Mouse (Mus musculus): ENCODE data around the gene Cd300lb. TPM values are rescaled to one million over a fixed set of nuclear protein-coding genes. Genes with fewer than 3 reads are reported as not detected.
A peak's percentile ranks its signal among the peaks of the same experiment; 100 is the strongest.
"Not testable (repeated sequence)": the region's sequence is repeated elsewhere in the genome, so short reads cannot be mapped to it uniquely, and the experiment has no call there.

Cd300lb gene
- polyA plus RNA-seq, 1 experiment from 2014 or later, result 0.21 TPM

DNA sequence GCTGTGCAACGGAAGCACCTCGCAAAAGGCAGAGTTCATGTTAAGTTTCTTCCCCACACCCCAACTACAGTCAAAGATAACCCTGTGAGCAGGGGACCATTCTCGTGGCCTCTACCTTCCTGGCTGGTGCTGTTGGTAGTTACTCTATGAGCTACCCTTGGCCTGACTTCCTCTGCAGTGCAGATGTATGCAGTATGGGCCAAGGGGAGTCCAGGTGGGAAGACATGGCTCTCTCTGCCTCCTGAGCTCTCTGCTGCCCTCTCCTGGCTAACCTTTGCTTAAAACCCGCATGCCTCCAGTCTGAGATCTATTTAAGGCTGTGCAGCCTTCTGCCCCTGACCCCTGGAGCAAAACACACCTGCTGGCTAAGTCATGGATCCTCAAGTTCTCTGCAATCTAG lies 10.2 kb downstream of the Cd300lb start:
- Histone ChIP-seq H3K27ac (replicated peaks; ENCODE audit: low read depth, low read length) (no peak overlapping the region), H3K9ac (replicated peaks; ENCODE audit: low read length) (no peak overlapping the region), H3K27me3 (ENCODE audit: control insufficient read depth, insufficient read depth, low read length) (no peaks in the 10 kb centered on the region), H3K9me3 (ENCODE audit: control insufficient read depth, low read length) (no peaks in the 10 kb centered on the region), H3K4me2 (ENCODE audit: low read length) (no peak overlapping the region), H3K4me3 (replicated peaks; ENCODE audit: low read depth, low read length) (no peak overlapping the region), H3K36me3 (ENCODE audit: control insufficient read depth, insufficient read depth, low read length) (no peaks in the 10 kb centered on the region), H3K4me1 (ENCODE audit: control insufficient read depth, insufficient read depth, low read length) (no peaks in the 10 kb centered on the region)
- no peak for ATAC-seq (ENCODE audit: low FRiP score, low TSS enrichment)
- 73% methylated on average over 4 of the region's 4 CpGs for WGBS
- DNase-seq, result peak; percentile 8

DNA sequence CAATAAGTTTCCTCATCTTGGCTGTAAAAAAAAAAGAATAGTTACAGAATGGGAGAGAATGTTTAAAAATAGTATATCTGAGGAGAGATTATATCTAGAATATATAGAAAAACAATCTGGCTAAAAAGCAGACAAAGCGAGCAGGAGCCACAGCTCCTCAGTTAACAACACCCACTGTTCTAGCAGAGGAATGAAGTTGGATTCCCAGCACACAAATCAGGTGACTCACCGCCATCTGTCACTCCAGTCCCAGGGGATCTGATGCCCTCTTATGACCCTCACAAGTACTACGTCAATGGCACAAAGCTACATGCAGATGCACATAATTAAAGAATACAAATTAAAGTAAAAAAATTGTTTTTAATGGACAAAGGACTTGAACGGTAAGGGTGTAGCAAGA lies 11.7 kb downstream of the Cd300lb start:
- no peak overlapping the region for H3K4me3 ChIP-seq (replicated peaks; ENCODE audit: low read depth, low read length)
- no peak for ATAC-seq (ENCODE audit: low FRiP score, low TSS enrichment)

DNA sequence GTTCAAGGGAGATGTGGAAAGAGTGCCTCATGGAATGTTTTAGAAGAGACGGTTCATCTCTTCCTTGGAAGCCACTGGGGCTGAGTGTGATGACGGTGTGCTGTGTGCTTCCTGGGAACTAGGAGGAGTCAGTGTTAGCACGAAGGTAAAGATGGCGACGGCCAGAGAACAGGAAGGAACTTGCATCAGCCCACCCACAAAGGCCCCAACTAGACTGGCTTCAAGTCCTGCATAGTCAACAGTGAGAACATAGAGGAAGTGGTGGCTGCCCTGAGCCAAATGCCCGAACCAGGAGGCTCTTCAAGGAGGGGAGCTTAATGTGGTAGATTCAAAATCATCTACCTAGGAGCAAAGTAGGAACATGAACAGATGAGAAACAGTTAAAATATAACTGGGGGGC lies 17.1 kb downstream of the Cd300lb start:
- Histone ChIP-seq H3K4me1 (ENCODE audit: control insufficient read depth, insufficient read depth, low read length) (no peaks in the 10 kb centered on the region), H3K4me2 (ENCODE audit: low read length) (no peak overlapping the region), H3K27ac (replicated peaks; ENCODE audit: low read depth, low read length) (no peak overlapping the region), H3K27me3 (ENCODE audit: control insufficient read depth, insufficient read depth, low read length) (no peaks in the 10 kb centered on the region), H3K4me3 (replicated peaks; ENCODE audit: low read depth, low read length) (no peak overlapping the region), H3K36me3 (ENCODE audit: control insufficient read depth, insufficient read depth, low read length) (no peaks in the 10 kb centered on the region), H3K9ac (replicated peaks; ENCODE audit: low read length) (no peak overlapping the region), H3K9me3 (ENCODE audit: control insufficient read depth, low read length) (no peaks in the 10 kb centered on the region)
- 82% methylated on average over 6 of the region's 6 CpGs for WGBS
- DNase-seq (no peak), ATAC-seq (ENCODE audit: low FRiP score, low TSS enrichment) (no peak)

More for the DNA sequence above, 11.7 kb downstream of the Cd300lb start:
- 71% methylated on average over 4 of the region's 4 CpGs for WGBS
- no peaks in the 10 kb centered on the region for H3K4me1 ChIP-seq (ENCODE audit: control insufficient read depth, insufficient read depth, low read length)
- H3K9ac ChIP-seq (replicated peaks; ENCODE audit: low read length), result no peak overlapping the region
- H3K27me3 ChIP-seq (ENCODE audit: control insufficient read depth, insufficient read depth, low read length), result no peaks in the 10 kb centered on the region
- no peaks in the 10 kb centered on the region for H3K36me3 ChIP-seq (ENCODE audit: control insufficient read depth, insufficient read depth, low read length)
- no peak overlapping the region for H3K4me2 ChIP-seq (ENCODE audit: low read length)
- H3K9me3 ChIP-seq (ENCODE audit: control insufficient read depth, low read length), result no peaks in the 10 kb centered on the region
- no peak overlapping the region for H3K27ac ChIP-seq (replicated peaks; ENCODE audit: low read depth, low read length)
- DNase-seq, result no peak

DNA sequence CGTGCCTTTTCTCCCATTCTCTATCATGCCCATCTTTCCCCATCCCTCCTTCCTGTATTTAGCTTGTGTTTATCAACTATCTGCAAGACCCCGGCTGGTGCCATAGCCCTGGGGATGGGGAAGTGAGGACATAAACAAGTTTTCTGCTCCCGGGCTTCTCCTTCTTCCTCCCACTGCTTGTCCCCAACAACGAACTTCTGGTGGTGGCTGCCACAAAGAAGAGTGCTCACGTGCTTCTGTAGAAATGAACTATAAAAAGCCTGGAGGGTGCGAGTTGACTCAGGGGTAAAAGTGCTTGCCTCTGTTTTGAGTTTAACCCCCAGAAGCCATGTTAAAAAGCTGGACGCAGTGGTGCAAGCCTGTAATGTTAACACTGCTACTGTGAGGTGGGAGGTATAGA lies 19.2 kb downstream of the Cd300lb start:
- Histone ChIP-seq H3K9me3 (ENCODE audit: control insufficient read depth, low read length) (no peaks in the 10 kb centered on the region), H3K4me1 (ENCODE audit: control insufficient read depth, insufficient read depth, low read length) (no peaks in the 10 kb centered on the region), H3K27me3 (ENCODE audit: control insufficient read depth, insufficient read depth, low read length) (no peaks in the 10 kb centered on the region), H3K4me2 (ENCODE audit: low read length) (no peak overlapping the region), H3K9ac (replicated peaks; ENCODE audit: low read length) (no peak overlapping the region), H3K36me3 (ENCODE audit: control insufficient read depth, insufficient read depth, low read length) (no peaks in the 10 kb centered on the region), H3K27ac (replicated peaks; ENCODE audit: low read depth, low read length) (no peak overlapping the region), H3K4me3 (replicated peaks; ENCODE audit: low read depth, low read length) (no peak overlapping the region)
- ATAC-seq (ENCODE audit: low FRiP score, low TSS enrichment), result no peak
- DNase-seq, result no peak
- WGBS, result 69% methylated on average over 7 of the region's 7 CpGs

DNA sequence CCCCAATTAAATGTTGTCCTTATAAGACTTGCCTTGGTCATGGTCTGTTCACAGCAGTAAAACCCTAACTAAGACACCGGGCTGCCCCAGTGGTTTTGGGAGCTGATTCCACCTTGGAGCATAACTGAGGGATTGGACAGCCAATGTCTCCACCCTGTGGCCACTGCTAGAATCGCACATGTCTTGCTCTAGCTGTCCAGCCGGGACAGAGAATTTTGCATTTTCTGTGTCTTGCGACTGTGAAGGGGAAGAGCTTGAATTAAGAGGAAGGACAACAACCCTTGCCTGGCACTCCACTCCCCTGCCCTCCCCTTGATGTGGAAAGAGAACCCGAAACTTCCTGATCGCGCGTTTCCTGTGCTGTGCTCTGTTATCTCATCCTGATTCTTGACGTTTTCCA lies 21.3 kb downstream of the Cd300lb start:
- DNase-seq (peak; percentile 92), ATAC-seq (ENCODE audit: low FRiP score, low TSS enrichment) (no peak; the same call in 1 of the 2 replicates)
- H3K4me2 ChIP-seq (ENCODE audit: low read length), result no peak overlapping the region
- no peak overlapping the region for H3K9ac ChIP-seq (replicated peaks; ENCODE audit: low read length)
- WGBS, result 18% methylated on average over 9 of the region's 9 CpGs
- no peaks in the 10 kb centered on the region for H3K27me3 ChIP-seq (ENCODE audit: control insufficient read depth, insufficient read depth, low read length)
- H3K4me3 ChIP-seq (replicated peaks; ENCODE audit: low read depth, low read length), result no peak overlapping the region
- no peaks in the 10 kb centered on the region for H3K36me3 ChIP-seq (ENCODE audit: control insufficient read depth, insufficient read depth, low read length)
- H3K4me1 ChIP-seq (ENCODE audit: control insufficient read depth, insufficient read depth, low read length), result no peaks in the 10 kb centered on the region
- no peak overlapping the region for H3K27ac ChIP-seq (replicated peaks; ENCODE audit: low read depth, low read length)
- no peaks in the 10 kb centered on the region for H3K9me3 ChIP-seq (ENCODE audit: control insufficient read depth, low read length)

DNA sequence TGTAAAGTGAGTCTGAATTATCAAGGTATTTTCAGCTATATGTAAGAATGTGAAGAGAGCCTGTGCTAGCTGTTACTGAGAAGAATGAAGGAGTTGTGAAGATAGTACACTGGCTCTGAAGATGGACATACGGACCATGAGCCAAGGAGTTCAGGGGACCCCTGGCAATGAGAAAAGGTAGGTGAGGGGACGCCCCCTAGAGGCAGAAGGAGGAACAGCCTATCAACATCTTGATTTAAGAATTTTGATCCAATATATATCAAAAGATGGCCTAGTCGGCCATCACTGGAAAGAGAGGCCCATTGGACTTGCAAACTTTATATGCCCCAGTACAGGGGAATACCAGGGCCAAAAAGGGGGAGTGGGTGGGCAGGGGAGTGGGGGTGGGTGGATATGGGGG lies 24.6 kb downstream of the Cd300lb start:
- 41% methylated on average over 3 of the region's 3 CpGs for WGBS
- not testable (repeated sequence) for H3K9ac ChIP-seq (replicated peaks; ENCODE audit: low read length); H3K4me2 ChIP-seq (ENCODE audit: low read length); H3K27ac ChIP-seq (replicated peaks; ENCODE audit: low read depth, low read length); ATAC-seq (ENCODE audit: low FRiP score, low TSS enrichment); DNase-seq; H3K4me3 ChIP-seq (replicated peaks; ENCODE audit: low read depth, low read length); H3K4me1 ChIP-seq (ENCODE audit: control insufficient read depth, insufficient read depth, low read length); H3K36me3 ChIP-seq (ENCODE audit: control insufficient read depth, insufficient read depth, low read length); H3K9me3 ChIP-seq (ENCODE audit: control insufficient read depth, low read length); H3K27me3 ChIP-seq (ENCODE audit: control insufficient read depth, insufficient read depth, low read length)

DNA sequence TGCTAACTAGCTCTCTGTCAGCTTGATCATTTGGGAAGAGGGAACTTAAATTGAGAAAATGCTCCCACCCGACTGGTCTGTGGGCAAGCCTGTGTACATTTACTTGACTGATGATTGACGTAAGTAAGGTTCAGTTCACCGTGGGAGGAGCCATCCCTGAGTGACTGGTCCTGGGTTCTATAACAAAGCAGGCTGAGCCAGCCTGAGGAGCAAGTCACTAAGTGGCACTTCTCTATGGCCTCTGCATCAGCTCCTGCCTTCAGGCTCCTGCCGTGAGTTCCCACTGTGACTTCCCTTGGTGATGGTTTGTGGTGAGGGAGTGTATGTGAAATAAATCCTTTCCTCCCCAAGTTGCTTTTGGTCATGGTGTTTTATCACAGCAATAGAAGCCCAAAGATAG lies 26.1 kb downstream of the Cd300lb start:
- no peak overlapping the region for H3K4me2 ChIP-seq (ENCODE audit: low read length)
- ATAC-seq (ENCODE audit: low FRiP score, low TSS enrichment) (no peak), DNase-seq (no peak)
- H3K27me3 ChIP-seq (ENCODE audit: control insufficient read depth, insufficient read depth, low read length), result no peaks in the 10 kb centered on the region; the same call in 1 of the 2 replicates
- H3K9me3 ChIP-seq (ENCODE audit: control insufficient read depth, low read length), result no peaks in the 10 kb centered on the region
- H3K27ac ChIP-seq (replicated peaks; ENCODE audit: low read depth, low read length), result no peak overlapping the region
- no peaks in the 10 kb centered on the region for H3K36me3 ChIP-seq (ENCODE audit: control insufficient read depth, insufficient read depth, low read length)
- no peaks in the 10 kb centered on the region for H3K4me1 ChIP-seq (ENCODE audit: control insufficient read depth, insufficient read depth, low read length)
- H3K4me3 ChIP-seq (replicated peaks; ENCODE audit: low read depth, low read length), result no peak overlapping the region
- H3K9ac ChIP-seq (replicated peaks; ENCODE audit: low read length), result no peak overlapping the region
- WGBS, result 48% methylated on average over 4 of the region's 4 CpGs

DNA sequence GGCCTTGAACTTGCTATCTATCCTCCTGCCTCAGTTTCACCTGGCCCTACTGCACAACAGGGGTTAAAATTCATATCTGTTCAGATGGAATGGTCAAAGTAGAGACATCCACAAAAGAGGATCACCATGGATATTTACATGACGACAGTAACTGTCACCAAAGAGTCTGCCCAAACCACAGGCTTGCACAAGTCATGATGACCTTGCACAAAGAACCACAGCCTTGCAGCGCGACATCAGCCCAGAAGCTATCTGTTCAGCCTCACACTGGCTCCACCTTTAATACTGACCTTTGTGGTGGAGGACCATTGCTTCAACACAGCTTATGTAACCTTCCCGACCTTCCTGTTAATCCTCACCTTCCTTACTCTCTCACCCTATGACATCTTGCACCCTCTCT lies 26.6 kb downstream of the Cd300lb start:
- Histone ChIP-seq H3K27ac (replicated peaks; ENCODE audit: low read depth, low read length) (no peak overlapping the region), H3K4me1 (ENCODE audit: control insufficient read depth, insufficient read depth, low read length) (no peaks in the 10 kb centered on the region), H3K9ac (replicated peaks; ENCODE audit: low read length) (no peak overlapping the region), H3K9me3 (ENCODE audit: control insufficient read depth, low read length) (no peaks in the 10 kb centered on the region), H3K4me3 (replicated peaks; ENCODE audit: low read depth, low read length) (no peak overlapping the region), H3K36me3 (ENCODE audit: control insufficient read depth, insufficient read depth, low read length) (no peaks in the 10 kb centered on the region), H3K27me3 (ENCODE audit: control insufficient read depth, insufficient read depth, low read length) (no peaks in the 10 kb centered on the region; the same call in 1 of the 2 replicates), H3K4me2 (ENCODE audit: low read length) (no peak overlapping the region)
- no peak for DNase-seq
- ATAC-seq (ENCODE audit: low FRiP score, low TSS enrichment), result no peak
- 80% methylated on average over 4 of the region's 4 CpGs for WGBS

DNA sequence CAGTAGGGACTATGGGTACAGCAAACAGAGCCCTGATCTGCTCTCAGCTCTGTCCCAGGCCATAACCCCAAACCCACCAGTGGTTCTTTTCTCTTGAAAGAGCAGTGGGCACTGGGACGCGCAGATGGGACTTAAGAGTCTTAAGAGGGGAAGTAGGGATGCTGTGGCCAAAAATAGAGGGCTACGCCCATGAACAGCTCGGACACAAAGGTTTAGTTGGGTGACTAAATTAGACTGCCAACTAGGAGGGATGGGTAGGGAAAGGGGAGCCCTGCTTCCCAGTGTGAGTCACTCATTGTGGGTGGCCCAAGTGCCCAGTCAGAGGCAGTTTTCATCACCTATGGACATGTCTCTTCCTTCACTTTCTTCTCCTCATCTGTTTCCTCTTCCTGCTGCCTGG lies 31.0 kb downstream of the Cd300lb start:
- no peak overlapping the region for H3K9ac ChIP-seq (replicated peaks; ENCODE audit: low read length)
- H3K9me3 ChIP-seq (ENCODE audit: control insufficient read depth, low read length), result no peaks in the 10 kb centered on the region
- no peaks in the 10 kb centered on the region; the same call in 1 of the 2 replicates for H3K27me3 ChIP-seq (ENCODE audit: control insufficient read depth, insufficient read depth, low read length)
- H3K4me3 ChIP-seq (replicated peaks; ENCODE audit: low read depth, low read length), result no peak overlapping the region
- WGBS, result 84% methylated on average over 4 of the region's 4 CpGs
- H3K4me1 ChIP-seq (ENCODE audit: control insufficient read depth, insufficient read depth, low read length), result no peaks in the 10 kb centered on the region
- no peaks in the 10 kb centered on the region for H3K36me3 ChIP-seq (ENCODE audit: control insufficient read depth, insufficient read depth, low read length)
- DNase-seq (no peak), ATAC-seq (ENCODE audit: low FRiP score, low TSS enrichment) (no peak)
- H3K4me2 ChIP-seq (ENCODE audit: low read length), result no peak overlapping the region
- no peak overlapping the region for H3K27ac ChIP-seq (replicated peaks; ENCODE audit: low read depth, low read length)

All from midbrain, embryonic 14.5 days (tissue).